Mouse (Mus musculus): ENCODE results near the gene Morc4.
A peak's percentile ranks its signal among the peaks of the same experiment; 100 is the strongest.

The Morc4 gene

GRCm38 (mm10) chrX:139803028-139803427, 68.4 kb downstream of the Morc4 start:
- DNase-seq: no peak

- DNase-seq: no peak
Observed at GRCm38 (mm10) chrX:139800406-139800878, 71.0 kb downstream of the Morc4 start, which contains the start of gene Cldn2. Cldn2 (plus strand) TSS chrX:139800828.

- no peak for DNase-seq
Observed at GRCm38 (mm10) chrX:139799953-139800352, 71.5 kb downstream of the Morc4 start.

DNA sequence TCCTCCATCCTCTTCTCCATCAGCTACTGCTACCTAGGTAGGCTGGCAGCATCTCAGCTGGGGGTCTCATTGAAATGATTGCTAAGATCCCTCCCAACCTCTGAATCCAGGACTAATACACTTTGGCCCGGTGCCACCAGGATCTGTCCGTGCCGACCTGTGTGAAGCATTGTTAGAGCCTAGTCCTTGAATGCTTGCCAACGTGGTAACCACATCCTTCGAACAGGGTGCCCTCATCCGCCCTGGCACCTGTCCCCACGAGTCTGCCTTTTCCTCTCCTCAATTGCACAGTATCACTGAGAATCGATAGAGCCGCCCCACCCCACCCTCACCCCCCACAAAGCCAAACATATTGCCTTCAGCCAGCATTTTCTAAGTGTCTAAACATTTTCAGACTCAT, 73.6 kb downstream of the Morc4 start:
- DNase-seq: no peak

DNA sequence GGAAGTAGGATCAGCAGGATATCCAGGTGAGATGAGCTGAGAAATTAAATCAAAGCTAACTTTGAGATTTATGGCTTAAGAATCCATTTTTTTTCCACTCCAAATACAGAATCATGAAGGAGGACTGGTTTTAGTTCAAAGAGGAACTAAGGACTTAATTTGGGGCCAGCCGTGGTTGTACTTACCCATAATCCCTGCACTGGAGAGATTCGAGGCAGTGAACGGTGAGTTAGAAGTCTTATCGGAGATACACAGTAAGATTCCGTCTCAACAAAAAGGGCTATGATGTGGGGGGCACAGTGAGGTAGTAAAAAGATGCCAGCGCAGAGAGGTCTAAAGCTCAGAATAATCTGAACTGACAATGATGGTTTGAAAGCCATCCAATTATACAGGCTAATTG, 75.4 kb downstream of the Morc4 start:
- no peak for DNase-seq

- no peak for DNase-seq
Observed at GRCm38 (mm10) chrX:139794072-139794845, 77.2 kb downstream of the Morc4 start.

DNA sequence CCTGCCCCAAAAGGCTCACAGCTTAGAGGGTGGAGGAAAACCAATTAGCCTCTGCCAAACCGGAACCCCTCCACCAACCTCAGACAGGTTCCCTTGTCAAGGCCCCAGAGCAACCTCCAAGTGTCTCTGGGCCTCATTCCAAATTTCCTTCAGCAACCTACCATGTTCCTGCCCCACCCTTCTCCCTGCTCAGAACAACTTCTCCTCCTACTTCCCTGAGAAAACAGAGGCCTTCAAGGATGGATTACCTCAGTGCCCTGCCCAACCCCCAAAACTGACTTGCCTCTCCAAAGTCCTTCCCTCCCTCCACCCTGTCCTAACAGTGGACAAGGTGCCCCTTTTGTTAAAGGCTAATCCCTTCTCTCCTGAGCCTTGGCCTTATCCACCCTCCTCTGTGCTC, 85.7 kb downstream of the Morc4 start:
- DNase-seq: no peak

GRCm38 (mm10) chrX:139783045-139783422, 88.4 kb downstream of the Morc4 start:
- no peak for DNase-seq

DNA sequence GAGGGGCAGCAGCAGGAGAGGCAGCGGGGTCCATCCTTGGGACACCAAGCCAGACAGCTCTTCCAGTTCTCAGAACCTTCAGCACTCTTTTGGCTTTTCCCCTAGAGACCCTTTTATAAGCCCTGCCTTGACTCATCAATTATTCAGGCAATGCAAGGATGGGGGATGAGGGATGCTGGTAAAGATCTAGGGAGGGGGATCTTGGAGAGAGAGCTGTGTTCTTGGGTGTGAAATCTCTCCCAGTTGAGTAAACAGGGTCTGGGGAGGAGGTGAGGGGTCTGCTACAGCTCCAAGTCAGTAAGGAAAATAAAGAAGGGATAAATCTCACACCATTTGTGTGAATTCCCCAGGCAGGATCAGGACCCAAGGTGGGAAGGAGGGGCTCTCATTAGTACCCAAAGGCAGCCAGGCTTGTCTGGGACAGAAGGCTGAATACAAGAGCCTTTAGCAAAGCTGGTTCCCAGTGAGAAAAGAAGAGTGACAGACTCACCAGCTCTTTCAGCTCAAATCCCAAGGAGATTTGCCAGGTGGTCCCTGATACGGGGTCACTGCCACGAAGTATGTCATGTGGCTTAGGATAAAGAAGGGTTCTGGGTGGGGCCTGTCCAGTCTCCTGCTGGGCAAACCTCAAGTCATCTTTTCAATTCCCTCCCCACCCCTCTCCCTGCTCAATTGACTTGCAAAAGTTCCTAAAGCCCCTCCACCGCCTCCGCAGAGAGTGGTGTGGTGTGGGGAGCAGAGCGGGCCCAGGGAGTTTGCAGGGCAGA, 89.0 kb downstream of the Morc4 start, which contains the start of gene Ripply1:
TSS of gene Ripply1 (minus strand) at position 76 of the 767 bp plus-strand sequence.
- no peak for DNase-seq

- DNase-seq: no peak
Observed at GRCm38 (mm10) chrX:139781563-139781962, 89.9 kb downstream of the Morc4 start.

- DNase-seq: no peak
Observed at GRCm38 (mm10) chrX:139780988-139781387, 90.5 kb downstream of the Morc4 start.

GRCm38 (mm10) chrX:139779401-139779800, 92.1 kb downstream of the Morc4 start:
- no peak for DNase-seq

DNA sequence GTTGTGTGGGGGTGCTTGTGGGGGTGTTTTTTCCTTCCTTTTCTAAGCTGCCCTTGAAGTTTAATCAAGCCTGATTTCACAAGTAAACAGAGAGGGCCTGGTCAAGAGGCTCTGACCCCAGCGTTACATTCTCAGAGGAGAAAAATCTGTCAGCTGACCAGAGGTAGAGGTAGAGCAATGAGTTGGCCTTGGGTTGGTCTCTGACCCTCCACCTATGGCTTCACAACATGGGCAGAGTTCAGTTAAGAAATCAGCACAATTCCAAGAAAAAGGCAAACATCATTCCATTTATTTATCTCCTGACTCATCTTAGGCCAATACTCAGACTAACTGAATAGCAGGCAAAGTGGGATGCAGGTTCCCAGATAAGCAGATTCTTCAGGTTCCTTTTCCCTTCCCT, 92.6 kb downstream of the Morc4 start:
- no peak for DNase-seq

DNA sequence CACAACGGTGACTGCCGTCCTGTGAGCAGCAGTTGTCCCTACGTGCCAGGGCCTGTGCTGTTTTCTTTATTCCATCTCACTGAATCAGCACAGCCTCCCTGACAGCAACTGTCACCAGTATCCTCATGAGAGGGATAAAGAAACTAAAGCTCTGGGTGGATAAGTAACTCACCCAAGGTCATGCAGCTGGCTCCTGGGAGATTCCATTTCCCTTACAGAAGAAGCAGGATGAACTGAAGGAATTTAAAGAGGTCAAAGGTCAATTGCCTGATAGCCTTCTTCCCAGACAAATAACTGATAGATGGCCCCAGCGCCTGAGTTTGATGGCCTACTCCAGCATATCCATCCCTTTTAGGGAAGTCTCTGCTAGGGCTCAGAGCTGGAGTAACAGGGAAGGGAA, 94.1 kb downstream of the Morc4 start:
- DNase-seq: no peak

DNA sequence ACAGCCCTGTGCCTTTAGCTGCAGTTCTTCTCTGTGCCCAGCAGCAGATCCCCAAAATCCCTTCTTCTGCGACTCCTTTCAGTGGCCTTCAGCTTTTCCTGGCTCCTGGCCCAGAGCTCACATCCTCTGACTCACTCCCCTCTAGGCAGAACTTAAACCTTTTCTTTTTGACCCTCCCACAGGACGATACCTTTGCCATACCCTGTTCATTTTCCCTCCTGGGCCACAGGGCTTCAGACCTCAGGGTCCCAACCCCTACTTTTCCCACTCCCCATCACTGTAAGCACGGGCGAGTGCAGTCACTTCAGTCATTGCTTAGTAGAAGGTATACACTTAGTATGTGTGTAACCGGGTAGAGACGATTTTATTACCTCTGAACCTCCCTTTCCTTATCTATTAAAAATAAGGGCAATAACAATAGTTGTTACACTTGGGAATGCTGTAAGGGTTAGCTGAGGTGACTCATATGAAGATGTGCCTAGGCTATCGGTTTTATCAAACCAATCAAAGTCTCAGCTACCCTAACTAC, 96.3 kb downstream of the Morc4 start:
- DNase-seq: no peak

DNA sequence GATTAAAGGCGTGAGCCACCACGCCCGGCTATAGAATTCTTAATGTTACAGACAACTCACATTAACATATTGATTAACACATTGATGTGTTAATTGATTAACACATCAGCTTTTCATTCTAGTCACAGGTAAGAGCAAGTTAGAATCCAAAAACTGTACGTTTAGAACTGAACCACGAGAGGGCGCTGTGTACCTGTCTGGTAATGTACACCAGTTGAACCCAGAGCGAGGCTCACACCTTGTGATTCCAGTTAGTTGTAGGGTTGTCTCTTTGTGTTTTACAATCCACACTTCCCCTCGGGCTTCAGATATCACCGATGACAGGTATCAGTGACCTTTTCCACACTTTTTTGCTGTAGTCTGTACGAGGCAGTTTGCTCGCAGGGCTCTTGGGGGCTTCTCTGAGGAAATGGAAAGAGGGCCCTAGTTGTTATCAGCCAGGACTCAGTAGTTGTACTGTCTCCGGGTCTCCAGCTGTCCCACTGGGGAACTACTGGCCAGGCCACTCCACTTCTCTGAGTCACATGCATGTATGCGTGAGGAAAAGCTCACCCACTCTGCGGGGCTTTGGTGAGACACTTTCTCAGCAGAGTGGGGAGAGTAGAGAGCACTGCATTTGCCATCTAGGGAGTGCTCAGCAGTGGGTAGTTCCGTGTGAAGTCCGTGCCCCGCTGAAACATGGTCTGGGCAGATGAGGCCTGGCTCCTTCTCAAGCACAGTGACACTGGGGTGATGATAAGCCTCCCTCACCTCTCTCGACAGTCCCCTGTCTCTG, 97.0 kb downstream of the Morc4 start:
- peak; percentile 19 for DNase-seq
